Mouse (Mus musculus) gonadal fat pad, adult 2 months (tissue): ENCODE data around the gene Grap. TPM values are rescaled to one million over a fixed set of nuclear protein-coding genes. Genes with fewer than 3 reads are reported as not detected.
"Not testable (repeated sequence)": the region's sequence is repeated elsewhere in the genome, so short reads cannot be mapped to it uniquely, and the experiment has no call there.

Experiments used
- DNase-seq: peaks from one replicate; pipeline ENCODE4 v3.0.0-alpha.2; 2012; ENCODE audit warnings: low read depth
- polyA plus RNA-seq: library from polyadenylated mRNA; depleted of rRNA; stranded (reverse); fragments of >200 nt; gene quantifications from 2 replicates; pipeline ENCODE4 v1.2.3, GENCODE M21; 2012

The Grap gene
- polyA plus RNA-seq, 1 experiment, result 13.6 TPM

- no peak for DNase-seq
These were observed 13.4 kb upstream of the Grap start for GRCm38 (mm10) chr11:61639601-61640177.

GRCm38 (mm10) chr11:61640585-61640984 is 12.5 kb upstream of the Grap start:
- not testable (repeated sequence) for DNase-seq

GRCm38 (mm10) chr11:61642106-61642505 is 11.0 kb upstream of the Grap start:
- no peak for DNase-seq

GRCm38 (mm10) chr11:61643184-61643961 is 9.7 kb upstream of the Grap start:
- no peak for DNase-seq

GRCm38 (mm10) chr11:61644576-61645326 is 8.3 kb upstream of the Grap start:
- no peak for DNase-seq

- no peak for DNase-seq
These were observed 7.7 kb upstream of the Grap start for GRCm38 (mm10) chr11:61645357-61645857.

- no peak for DNase-seq
These were observed 6.5 kb upstream of the Grap start for GRCm38 (mm10) chr11:61646499-61647039.

GRCm38 (mm10) chr11:61647110-61647910 is 5.8 kb upstream of the Grap start:
- DNase-seq, result no peak

GRCm38 (mm10) chr11:61647956-61648748 is 4.9 kb upstream of the Grap start:
- DNase-seq, result no peak

- DNase-seq, result no peak
These were observed 4.3 kb upstream of the Grap start for GRCm38 (mm10) chr11:61648749-61649115.

- no peak for DNase-seq
These were observed 3.9 kb upstream of the Grap start for GRCm38 (mm10) chr11:61649163-61649580.

- no peak for DNase-seq
These were observed 3.4 kb upstream of the Grap start for GRCm38 (mm10) chr11:61649626-61650025.

- no peak for DNase-seq
These were observed 2.4 kb upstream of the Grap start for GRCm38 (mm10) chr11:61650470-61651265.

GRCm38 (mm10) chr11:61652216-61652615 is 849 bp upstream of the Grap start:
- DNase-seq, result no peak

- DNase-seq, result no peak
These were observed 503 bp downstream of the Grap start for GRCm38 (mm10) chr11:61653568-61653967.

GRCm38 (mm10) chr11:61654786-61655311 is 1.8 kb downstream of the Grap start:
- DNase-seq, result no peak

GRCm38 (mm10) chr11:61655649-61656048 is 2.6 kb downstream of the Grap start:
- no peak for DNase-seq

GRCm38 (mm10) chr11:61656148-61656850 is 3.2 kb downstream of the Grap start:
- DNase-seq, result no peak

GRCm38 (mm10) chr11:61657432-61657831 is 4.4 kb downstream of the Grap start:
- no peak for DNase-seq
